Mouse (Mus musculus) hindbrain, embryonic 14.5 days (tissue): ENCODE measurements around the gene Rhot1. TPM values are rescaled to one million over a fixed set of nuclear protein-coding genes. Genes with fewer than 3 reads are reported as not detected.
"Not testable (repeated sequence)": the region's sequence is repeated elsewhere in the genome, so short reads cannot be mapped to it uniquely, and the experiment has no call there.

ENCODE experiments used
- ATAC-seq: fragments of 200-750 bp; cut with Nextera tagmentation; 2 replicates; pipeline ENCODE4 v1.8.0; 2017; ENCODE audit warnings: moderate number of reproducible peaks, mild to moderate bottlenecking, moderate TSS enrichment, moderate library complexity; ENCODE audit not compliant: low FRiP score
- DNase-seq: peaks from one replicate; pipeline ENCODE4 v3.0.0-alpha.2; 2015; ENCODE audit warnings: low spot score
- H3K27ac ChIP-seq: fragments of 300-500 bp; sonication (generic); 2 replicates; pipeline ENCODE4 v1.5.1; 2014; ENCODE audit warnings: mild to moderate bottlenecking, moderate library complexity
- H3K27me3 ChIP-seq: fragments of 300-500 bp; sonication (generic); 2 replicates; pipeline ENCODE4 v1.6.1; 2014; ENCODE audit warnings: mild to moderate bottlenecking, low read length, mixed read lengths; ENCODE audit not compliant: control insufficient read depth, insufficient read depth
- H3K36me3 ChIP-seq: fragments of 300-500 bp; sonication (generic); replicated peaks from 2 replicates; pipeline ENCODE4 v1.6.1; 2014; ENCODE audit not compliant: control insufficient read depth, insufficient read depth
- H3K4me1 ChIP-seq: fragments of 300-500 bp; sonication (generic); replicated peaks from 2 replicates; pipeline ENCODE4 v1.6.1; 2014; ENCODE audit warnings: antibody characterized with exemption, low read length, mixed read lengths; ENCODE audit not compliant: control insufficient read depth, insufficient read depth
- H3K4me2 ChIP-seq: fragments of 300-500 bp; sonication (generic); replicated peaks from 2 replicates; pipeline ENCODE4 v1.6.1; 2014; ENCODE audit warnings: mild to moderate bottlenecking, moderate library complexity
- H3K4me3 ChIP-seq: fragments of 300-500 bp; sonication (generic); replicated peaks from 2 replicates; pipeline ENCODE4 v1.5.1; 2014; ENCODE audit warnings: mild to moderate bottlenecking, low read length
- H3K9ac ChIP-seq: fragments of 300-500 bp; sonication (generic); 2 replicates; pipeline ENCODE4 v1.6.1; 2014
- H3K9me3 ChIP-seq: fragments of 300-500 bp; sonication (generic); 2 replicates; pipeline ENCODE4 v1.6.1; 2016; ENCODE audit warnings: low read length; ENCODE audit not compliant: control insufficient read depth
- WGBS: fragments of 180-500 bp; shearing (Covaris S2); extraction: QIAGEN DNeasy Blood & Tissue Kit; methylation state at CpG from one replicate; pipeline ENCODE4 v1.1.7; 2014; 5-methylcytosine and 5-hydroxymethylcytosine counted together
- polyA plus RNA-seq: library from polyadenylated mRNA; unstranded; fragments of >200 nt; fragmentation: Nextera tagmentation; extraction: Ambion mirVana; gene quantifications from 2 replicates; pipeline ENCODE4 v1.2.1, GENCODE M21; 2014

Rhot1 gene
- polyA plus RNA-seq, 1 experiment from 2014 or later = 79.0 TPM

GRCm38 (mm10) chr11:80210321-80210720 is 1.5 kb downstream of the Rhot1 start:
- H3K9ac ChIP-seq = peak overlapping the region; percentile 85
- no peaks in the 10 kb centered on the region for H3K27me3 ChIP-seq
- ATAC-seq (no peak), DNase-seq (no peak)
- H3K36me3 ChIP-seq = peaks cover 14% of the 10 kb centered on the region
- peak overlapping the region; percentile 62 for H3K4me2 ChIP-seq
- no peak overlapping the region for H3K27ac ChIP-seq
- H3K4me1 ChIP-seq = peaks cover 13% of the 10 kb centered on the region
- whole genome bisulfite sequencing = 60% methylated on average over 6 of the region's 6 CpGs
- peak overlapping the region; percentile 97 for H3K4me3 ChIP-seq
- no peaks in the 10 kb centered on the region for H3K9me3 ChIP-seq

GRCm38 (mm10) chr11:80212282-80212681 is 3.5 kb downstream of the Rhot1 start:
- Histone ChIP-seq H3K27me3 (no peaks in the 10 kb centered on the region), H3K4me2 (no peak overlapping the region), H3K9me3 (no peaks in the 10 kb centered on the region), H3K4me1 (peaks cover 13% of the 10 kb centered on the region), H3K4me3 (no peak overlapping the region), H3K36me3 (peaks cover 18% of the 10 kb centered on the region), H3K9ac (no peak overlapping the region), H3K27ac (no peak overlapping the region)
- DNase-seq (no peak), ATAC-seq (no peak)
- 95% methylated on average over 2 of the region's 2 CpGs for WGBS

GRCm38 (mm10) chr11:80215291-80215690 is 6.5 kb downstream of the Rhot1 start:
- H3K9me3 ChIP-seq = no peaks in the 10 kb centered on the region
- no peak overlapping the region for H3K4me2 ChIP-seq
- WGBS = 87% methylated on average over 3 of the region's 3 CpGs
- no peaks in the 10 kb centered on the region for H3K27me3 ChIP-seq
- no peak overlapping the region for H3K27ac ChIP-seq
- peaks cover 6% of the 10 kb centered on the region for H3K4me1 ChIP-seq
- no peak overlapping the region for H3K4me3 ChIP-seq
- DNase-seq (no peak), ATAC-seq (no peak)
- peaks cover 23% of the 10 kb centered on the region for H3K36me3 ChIP-seq
- H3K9ac ChIP-seq = no peak overlapping the region

- Histone ChIP-seq H3K4me1 (no peaks in the 10 kb centered on the region), H3K4me2 (no peak overlapping the region), H3K4me3 (no peak overlapping the region), H3K9me3 (no peaks in the 10 kb centered on the region), H3K9ac (no peak overlapping the region), H3K27me3 (no peaks in the 10 kb centered on the region), H3K27ac (no peak overlapping the region), H3K36me3 (peaks cover 55% of the 10 kb centered on the region)
- no peak for ATAC-seq
- WGBS = 89% methylated on average over 11 of the region's 11 CpGs
- DNase-seq = no peak
Observed at GRCm38 (mm10) chr11:80218657-80219293, 10.0 kb downstream of the Rhot1 start.

- not testable (repeated sequence) for H3K9me3 ChIP-seq, H3K4me1 ChIP-seq, H3K27me3 ChIP-seq, H3K4me3 ChIP-seq, DNase-seq, H3K4me2 ChIP-seq, H3K27ac ChIP-seq, H3K9ac ChIP-seq, ATAC-seq
- peaks cover 77% of the 10 kb centered on the region for H3K36me3 ChIP-seq
- WGBS = 92% methylated on average over 1 of the region's 5 CpGs
Observed at GRCm38 (mm10) chr11:80230066-80230465, 21.2 kb downstream of the Rhot1 start.

- DNase-seq = no peak
- H3K27ac ChIP-seq = no peak overlapping the region
- 92% methylated on average over 3 of the region's 3 CpGs for WGBS
- H3K9me3 ChIP-seq = no peaks in the 10 kb centered on the region
- no peak for ATAC-seq
- no peaks in the 10 kb centered on the region for H3K27me3 ChIP-seq
- H3K4me2 ChIP-seq = no peak overlapping the region
- H3K36me3 ChIP-seq = peaks cover 62% of the 10 kb centered on the region
- no peak overlapping the region for H3K4me3 ChIP-seq
- no peaks in the 10 kb centered on the region for H3K4me1 ChIP-seq
- no peak overlapping the region for H3K9ac ChIP-seq
Observed at GRCm38 (mm10) chr11:80237278-80237677, 28.5 kb downstream of the Rhot1 start.

GRCm38 (mm10) chr11:80238306-80238705 is 29.5 kb downstream of the Rhot1 start:
- H3K9ac ChIP-seq = no peak overlapping the region
- H3K4me3 ChIP-seq = no peak overlapping the region
- H3K27me3 ChIP-seq = no peaks in the 10 kb centered on the region
- no peak for ATAC-seq
- no peaks in the 10 kb centered on the region for H3K4me1 ChIP-seq
- peaks cover 63% of the 10 kb centered on the region for H3K36me3 ChIP-seq
- DNase-seq = no peak
- H3K27ac ChIP-seq = no peak overlapping the region
- H3K9me3 ChIP-seq = no peaks in the 10 kb centered on the region
- H3K4me2 ChIP-seq = no peak overlapping the region
- 93% methylated on average over 4 of the region's 4 CpGs for WGBS

GRCm38 (mm10) chr11:80247026-80247425 is 38.2 kb downstream of the Rhot1 start:
- no peaks in the 10 kb centered on the region for H3K27me3 ChIP-seq
- H3K4me2 ChIP-seq = no peak overlapping the region
- DNase-seq = no peak
- H3K9me3 ChIP-seq = no peaks in the 10 kb centered on the region
- ATAC-seq = no peak
- no peak overlapping the region for H3K27ac ChIP-seq
- peaks cover 93% of the 10 kb centered on the region for H3K36me3 ChIP-seq
- H3K9ac ChIP-seq = no peak overlapping the region
- H3K4me1 ChIP-seq = no peaks in the 10 kb centered on the region
- no peak overlapping the region for H3K4me3 ChIP-seq

GRCm38 (mm10) chr11:80248531-80248930 is 39.7 kb downstream of the Rhot1 start:
- Histone ChIP-seq H3K4me2 (no peak overlapping the region), H3K36me3 (peaks cover 87% of the 10 kb centered on the region), H3K4me1 (no peaks in the 10 kb centered on the region), H3K27me3 (no peaks in the 10 kb centered on the region), H3K9ac (no peak overlapping the region), H3K27ac (no peak overlapping the region), H3K9me3 (no peaks in the 10 kb centered on the region), H3K4me3 (no peak overlapping the region)
- DNase-seq (no peak), ATAC-seq (no peak)
- 98% methylated on average over 3 of the region's 3 CpGs for WGBS

- Histone ChIP-seq H3K27ac (no peak overlapping the region), H3K4me3 (no peak overlapping the region), H3K9ac (no peak overlapping the region), H3K4me2 (no peak overlapping the region), H3K36me3 (peaks cover 70% of the 10 kb centered on the region), H3K27me3 (no peaks in the 10 kb centered on the region), H3K4me1 (no peaks in the 10 kb centered on the region), H3K9me3 (no peaks in the 10 kb centered on the region)
- no peak for DNase-seq
- 94% methylated on average over 8 of the region's 8 CpGs for WGBS
- ATAC-seq = no peak
Observed at GRCm38 (mm10) chr11:80264137-80264536, 55.3 kb downstream of the Rhot1 start.
